Mouse (Mus musculus) stomach, embryonic 14.5 days (tissue): ENCODE results near the gene Amigo3. TPM values are rescaled to one million over a fixed set of nuclear protein-coding genes. Genes with fewer than 3 reads are reported as not detected.
"Not testable (repeated sequence)": the region's sequence is repeated elsewhere in the genome, so short reads cannot be mapped to it uniquely, and the experiment has no call there.

Experiments used
- ATAC-seq: fragments of 200-750 bp; cut with Nextera tagmentation; 2 replicates; pipeline ENCODE4 v1.8.0; 2017; ENCODE audit warnings: low read depth, moderate TSS enrichment; ENCODE audit not compliant: insufficient number of reproducible peaks, insufficient read depth, low FRiP score
- H3K27ac ChIP-seq: fragments of 300-500 bp; sonication (generic); 2 replicates; pipeline ENCODE4 v1.5.1; 2014; ENCODE audit warnings: mild to moderate bottlenecking, low read length, moderate library complexity, mixed read lengths
- H3K27me3 ChIP-seq: fragments of 300-500 bp; sonication (generic); 2 replicates; pipeline ENCODE4 v1.6.1; 2014; ENCODE audit warnings: low read length, control low read depth, mixed read lengths; ENCODE audit not compliant: control insufficient read depth, insufficient read depth
- H3K36me3 ChIP-seq: fragments of 300-500 bp; sonication (generic); 2 replicates; pipeline ENCODE4 v1.6.1; 2014; ENCODE audit warnings: mild to moderate bottlenecking, control low read depth, low read length, moderate library complexity, mixed read lengths; ENCODE audit not compliant: control insufficient read depth, insufficient read depth
- H3K4me1 ChIP-seq: fragments of 300-500 bp; sonication (generic); 2 replicates; pipeline ENCODE4 v1.6.1; 2014; ENCODE audit warnings: low read length, control low read depth, mixed read lengths; ENCODE audit not compliant: control insufficient read depth, insufficient read depth
- H3K4me2 ChIP-seq: fragments of 300-500 bp; sonication (generic); replicated peaks from 2 replicates; pipeline ENCODE4 v1.6.1; 2014; ENCODE audit warnings: low read depth, low read length, control low read depth
- H3K4me3 ChIP-seq: fragments of 300-500 bp; sonication (generic); 2 replicates; pipeline ENCODE4 v1.5.1; 2014; ENCODE audit warnings: low read depth, low read length, control low read depth
- H3K9ac ChIP-seq: fragments of 300-500 bp; sonication (generic); replicated peaks from 2 replicates; pipeline ENCODE4 v1.6.1; 2014; ENCODE audit warnings: low read depth, mild to moderate bottlenecking, control low read depth, low read length, moderate library complexity, mixed read lengths
- H3K9me3 ChIP-seq: fragments of 300-500 bp; sonication (generic); 2 replicates; pipeline ENCODE4 v1.6.1; 2016; ENCODE audit warnings: low read depth, low read length, control low read depth; ENCODE audit not compliant: control insufficient read depth
- WGBS: fragments of 180-500 bp; shearing (Covaris S2); extraction: QIAGEN DNeasy Blood & Tissue Kit; methylation state at CpG from one replicate; pipeline ENCODE4 v1.1.7; 2014; 5-methylcytosine and 5-hydroxymethylcytosine counted together
- polyA plus RNA-seq: library from polyadenylated mRNA; unstranded; fragments of >200 nt; fragmentation: Nextera tagmentation; extraction: Ambion mirVana; gene quantifications from 2 replicates; pipeline ENCODE4 v1.2.1, GENCODE M21; 2014

The Amigo3 gene
- 3.1 TPM in 2 replicates for polyA plus RNA-seq

GRCm38 (mm10) chr9:108052885-108053664, at the start of gene Amigo3:
Amigo3 (plus strand) TSS chr9:108053159.
- ATAC-seq = peak; percentile 66
- no peaks in the 10 kb centered on the region for H3K9me3 ChIP-seq
- no peaks in the 10 kb centered on the region for H3K27me3 ChIP-seq
- no peak within 1 kb of the TSS for H3K9ac ChIP-seq
- 58% methylated on average over 20 of the region's 20 CpGs for WGBS
- H3K4me1 ChIP-seq = peaks cover 10% of the 10 kb centered on the region
- peaks cover 26% of the 10 kb centered on the region; the same call in 1 of the 2 replicates for H3K36me3 ChIP-seq
- peak within 1 kb of the TSS; percentile 33 for H3K4me2 ChIP-seq
- H3K27ac ChIP-seq = peak within 1 kb of the TSS; percentile 22
- H3K4me3 ChIP-seq = peak within 1 kb of the TSS; percentile 7; the same call in 1 of the 2 replicates

GRCm38 (mm10) chr9:108003531-108003890, 49.4 kb upstream of the Amigo3 start:
- peaks cover 15% of the 10 kb centered on the region for H3K4me1 ChIP-seq
- no peaks in the 10 kb centered on the region for H3K27me3 ChIP-seq
- peak overlapping the region; percentile 94 for H3K4me3 ChIP-seq
- H3K27ac ChIP-seq = peak overlapping the region; percentile 87; the same call in 1 of the 2 replicates
- H3K4me2 ChIP-seq = peak overlapping the region; percentile 83
- no peaks in the 10 kb centered on the region for H3K36me3 ChIP-seq
- H3K9ac ChIP-seq = peak overlapping the region; percentile 89; the same call in 1 of the 2 replicates
- H3K9me3 ChIP-seq = no peaks in the 10 kb centered on the region
- ATAC-seq = no peak
- WGBS = 13% methylated on average over 8 of the region's 8 CpGs

GRCm38 (mm10) chr9:108008041-108008440, 44.9 kb upstream of the Amigo3 start:
- 80% methylated on average over 5 of the region's 5 CpGs for WGBS
- no peak for ATAC-seq
- H3K27me3 ChIP-seq = no peaks in the 10 kb centered on the region
- no peak overlapping the region for H3K4me3 ChIP-seq
- no peak overlapping the region for H3K4me2 ChIP-seq
- H3K27ac ChIP-seq = no peak overlapping the region
- peaks cover 10% of the 10 kb centered on the region for H3K4me1 ChIP-seq
- no peaks in the 10 kb centered on the region for H3K9me3 ChIP-seq
- no peak overlapping the region for H3K9ac ChIP-seq
- H3K36me3 ChIP-seq = no peaks in the 10 kb centered on the region

GRCm38 (mm10) chr9:108010385-108010784, 42.6 kb upstream of the Amigo3 start:
- no peak overlapping the region for H3K4me2 ChIP-seq
- H3K27me3 ChIP-seq = no peaks in the 10 kb centered on the region
- no peak for ATAC-seq
- no peak overlapping the region for H3K27ac ChIP-seq
- no peaks in the 10 kb centered on the region; the same call in 1 of the 2 replicates for H3K4me1 ChIP-seq
- no peak overlapping the region for H3K9ac ChIP-seq
- H3K36me3 ChIP-seq = no peaks in the 10 kb centered on the region
- H3K9me3 ChIP-seq = no peaks in the 10 kb centered on the region
- H3K4me3 ChIP-seq = no peak overlapping the region

GRCm38 (mm10) chr9:108013577-108013976, 39.4 kb upstream of the Amigo3 start:
- WGBS = 100% methylated on average over 2 of the region's 2 CpGs

GRCm38 (mm10) chr9:108017127-108017526, 35.8 kb upstream of the Amigo3 start:
- Histone ChIP-seq H3K36me3 (no peaks in the 10 kb centered on the region), H3K4me1 (no peaks in the 10 kb centered on the region), H3K27me3 (no peaks in the 10 kb centered on the region), H3K27ac (no peak overlapping the region), H3K9ac (no peak overlapping the region), H3K9me3 (no peaks in the 10 kb centered on the region), H3K4me3 (no peak overlapping the region), H3K4me2 (no peak overlapping the region)
- WGBS = 77% methylated on average over 3 of the region's 3 CpGs
- no peak for ATAC-seq

More at GRCm38 (mm10) chr9:108013577-108013976, 39.4 kb upstream of the Amigo3 start:
- not testable (repeated sequence) for H3K4me3 ChIP-seq, ATAC-seq, H3K27me3 ChIP-seq, H3K36me3 ChIP-seq, H3K4me2 ChIP-seq, H3K4me1 ChIP-seq, H3K9me3 ChIP-seq, H3K27ac ChIP-seq, H3K9ac ChIP-seq

GRCm38 (mm10) chr9:108020741-108021140, 32.2 kb upstream of the Amigo3 start:
- Histone ChIP-seq H3K4me1 (no peaks in the 10 kb centered on the region), H3K4me2 (no peak overlapping the region), H3K4me3 (no peak overlapping the region), H3K27ac (no peak overlapping the region), H3K9ac (no peak overlapping the region), H3K27me3 (no peaks in the 10 kb centered on the region), H3K9me3 (no peaks in the 10 kb centered on the region), H3K36me3 (peaks cover 19% of the 10 kb centered on the region)
- WGBS = 90% methylated on average over 1 of the region's 1 CpGs
- ATAC-seq = no peak

GRCm38 (mm10) chr9:108023216-108023615, 29.7 kb upstream of the Amigo3 start:
- no peak overlapping the region for H3K4me3 ChIP-seq
- H3K27ac ChIP-seq = no peak overlapping the region
- H3K27me3 ChIP-seq = no peaks in the 10 kb centered on the region
- ATAC-seq = no peak
- 90% methylated on average over 3 of the region's 3 CpGs for WGBS
- H3K9me3 ChIP-seq = no peaks in the 10 kb centered on the region
- peaks cover 34% of the 10 kb centered on the region for H3K36me3 ChIP-seq
- no peak overlapping the region for H3K9ac ChIP-seq
- no peak overlapping the region for H3K4me2 ChIP-seq
- no peaks in the 10 kb centered on the region for H3K4me1 ChIP-seq
